Mouse (Mus musculus) midbrain, embryonic 16.5 days (tissue): ENCODE data around the gene Kctd19. TPM values are rescaled to one million over a fixed set of nuclear protein-coding genes. Genes with fewer than 3 reads are reported as not detected.

ENCODE experiments used
- ATAC-seq: fragments of 200-750 bp; cut with Nextera tagmentation; 2 replicates; pipeline ENCODE4 v1.8.0; 2017; ENCODE audit warnings: moderate TSS enrichment
- H3K27ac ChIP-seq: fragments of 300-500 bp; sonication (generic); 2 replicates; pipeline ENCODE4 v1.5.1; 2014; ENCODE audit warnings: mild to moderate bottlenecking, low read length, mixed read lengths
- H3K27me3 ChIP-seq: fragments of 300-500 bp; sonication (generic); 2 replicates; pipeline ENCODE4 v1.6.1; 2014; ENCODE audit warnings: low read depth, low read length, mixed read lengths; ENCODE audit not compliant: control insufficient read depth, insufficient read depth
- H3K36me3 ChIP-seq: fragments of 300-500 bp; sonication (generic); 2 replicates; pipeline ENCODE4 v1.6.1; 2014; ENCODE audit warnings: mild to moderate bottlenecking, low read length, moderate library complexity, mixed read lengths; ENCODE audit not compliant: control insufficient read depth, insufficient read depth
- H3K4me1 ChIP-seq: fragments of 300-500 bp; sonication (generic); 2 replicates; pipeline ENCODE4 v1.6.1; 2014; ENCODE audit warnings: mild to moderate bottlenecking, low read length, mixed read lengths; ENCODE audit not compliant: control insufficient read depth, insufficient read depth
- H3K4me2 ChIP-seq: fragments of 300-500 bp; sonication (generic); 2 replicates; pipeline ENCODE4 v1.6.1; 2014; ENCODE audit warnings: mild to moderate bottlenecking, low read length, mixed read lengths
- H3K4me3 ChIP-seq: fragments of 300-500 bp; sonication (generic); 2 replicates; pipeline ENCODE4 v1.5.1; 2014; ENCODE audit warnings: low read depth, mild to moderate bottlenecking, low read length, moderate library complexity, mixed read lengths
- H3K9ac ChIP-seq: fragments of 300-500 bp; sonication (generic); 2 replicates; pipeline ENCODE4 v1.6.1; 2014; ENCODE audit warnings: low read depth, low read length, mixed read lengths
- H3K9me3 ChIP-seq: fragments of 300-500 bp; sonication (generic); replicated peaks from 2 replicates; pipeline ENCODE4 v1.6.1; 2014; ENCODE audit warnings: mild to moderate bottlenecking, low read length, mixed read lengths; ENCODE audit not compliant: control insufficient read depth, poor library complexity, severe bottlenecking
- WGBS: fragments of 180-500 bp; shearing (Covaris S2); extraction: QIAGEN DNeasy Blood & Tissue Kit; methylation state at CpG from one replicate; pipeline ENCODE4 v1.1.7; 2014; 5-methylcytosine and 5-hydroxymethylcytosine counted together
- polyA plus RNA-seq: library from polyadenylated mRNA; unstranded; fragments of >200 nt; fragmentation: Nextera tagmentation; extraction: Ambion mirVana; gene quantifications from 2 replicates; pipeline ENCODE4 v1.2.1, GENCODE M21; 2015

Gene Kctd19
- polyA plus RNA-seq, 1 experiment from 2014 or later: not detected

GRCm38 (mm10) chr8:105346611-105347427, 66.5 kb downstream of the Kctd19 start:
- peak; percentile 16 for ATAC-seq
- Histone ChIP-seq H3K9me3 (no peaks in the 10 kb centered on the region), H3K4me3 (peak overlapping the region; percentile 67), H3K4me2 (peak overlapping the region; percentile 93), H3K9ac (peak overlapping the region; percentile 11), H3K4me1 (peaks cover 14% of the 10 kb centered on the region; the same call in 1 of the 2 replicates), H3K36me3 (no peaks in the 10 kb centered on the region), H3K27me3 (peaks cover 12% of the 10 kb centered on the region; the same call in 1 of the 2 replicates), H3K27ac (no peak overlapping the region)
- WGBS: under 1% methylated on average over 34 of the region's 34 CpGs

GRCm38 (mm10) chr8:105345061-105345975, 68.0 kb downstream of the Kctd19 start:
- Histone ChIP-seq H3K4me1 (peaks cover 8% of the 10 kb centered on the region; the same call in 1 of the 2 replicates), H3K4me2 (no peak overlapping the region), H3K36me3 (no peaks in the 10 kb centered on the region), H3K27me3 (peaks cover 12% of the 10 kb centered on the region; the same call in 1 of the 2 replicates), H3K9me3 (no peaks in the 10 kb centered on the region), H3K9ac (no peak overlapping the region), H3K27ac (no peak overlapping the region), H3K4me3 (no peak overlapping the region)
- WGBS: 83% methylated on average over 7 of the region's 7 CpGs
- no peak for ATAC-seq

GRCm38 (mm10) chr8:105343791-105344574, 69.3 kb downstream of the Kctd19 start:
- Histone ChIP-seq H3K27ac (no peak overlapping the region), H3K9me3 (no peaks in the 10 kb centered on the region), H3K4me3 (no peak overlapping the region), H3K4me2 (no peak overlapping the region), H3K36me3 (no peaks in the 10 kb centered on the region), H3K9ac (no peak overlapping the region), H3K27me3 (peaks cover 12% of the 10 kb centered on the region; the same call in 1 of the 2 replicates), H3K4me1 (peaks cover 6% of the 10 kb centered on the region; the same call in 1 of the 2 replicates)
- ATAC-seq: no peak
- 79% methylated on average over 6 of the region's 8 CpGs for WGBS

GRCm38 (mm10) chr8:105342768-105343167, 70.5 kb downstream of the Kctd19 start:
- peaks cover 12% of the 10 kb centered on the region; the same call in 1 of the 2 replicates for H3K27me3 ChIP-seq
- 80% methylated on average over 4 of the region's 4 CpGs for WGBS
- no peak overlapping the region for H3K9ac ChIP-seq
- H3K27ac ChIP-seq: no peak overlapping the region
- no peak for ATAC-seq
- no peak overlapping the region for H3K4me2 ChIP-seq
- no peak overlapping the region for H3K4me3 ChIP-seq
- no peaks in the 10 kb centered on the region for H3K36me3 ChIP-seq
- H3K9me3 ChIP-seq: no peaks in the 10 kb centered on the region
- H3K4me1 ChIP-seq: peaks cover 6% of the 10 kb centered on the region; the same call in 1 of the 2 replicates

GRCm38 (mm10) chr8:105341399-105341798, 71.9 kb downstream of the Kctd19 start:
- no peak overlapping the region for H3K9ac ChIP-seq
- ATAC-seq: no peak
- no peak overlapping the region for H3K4me3 ChIP-seq
- no peaks in the 10 kb centered on the region for H3K36me3 ChIP-seq
- 0 out of 2 replicates have a peak, but pooled peaks cover under 1% of the 10 kb centered on the region for H3K27me3 ChIP-seq
- H3K4me2 ChIP-seq: no peak overlapping the region
- H3K4me1 ChIP-seq: no peaks in the 10 kb centered on the region
- no peak overlapping the region for H3K27ac ChIP-seq
- H3K9me3 ChIP-seq: no peaks in the 10 kb centered on the region
- WGBS: 42% methylated on average over 8 of the region's 8 CpGs

GRCm38 (mm10) chr8:105339886-105340635, 73.2 kb downstream of the Kctd19 start:
- no peak for ATAC-seq
- Histone ChIP-seq H3K27me3 (no peaks in the 10 kb centered on the region), H3K4me3 (no peak overlapping the region), H3K36me3 (no peaks in the 10 kb centered on the region), H3K4me2 (no peak overlapping the region), H3K27ac (no peak overlapping the region), H3K4me1 (no peaks in the 10 kb centered on the region), H3K9me3 (no peaks in the 10 kb centered on the region), H3K9ac (no peak overlapping the region)
- 85% methylated on average over 6 of the region's 6 CpGs for WGBS

- H3K27ac ChIP-seq: no peak overlapping the region
- ATAC-seq: no peak
- H3K4me1 ChIP-seq: no peaks in the 10 kb centered on the region
- H3K4me3 ChIP-seq: no peak overlapping the region
- H3K9ac ChIP-seq: no peak overlapping the region
- H3K4me2 ChIP-seq: no peak overlapping the region
- peaks cover 5% of the 10 kb centered on the region for H3K36me3 ChIP-seq
- WGBS: 62% methylated on average over 4 of the region's 4 CpGs
- H3K27me3 ChIP-seq: no peaks in the 10 kb centered on the region
- no peaks in the 10 kb centered on the region for H3K9me3 ChIP-seq
These were observed 74.3 kb downstream of the Kctd19 start for GRCm38 (mm10) chr8:105338992-105339391.
